In genomic region chr17:25796951-25797369, GRCm38 (mm10) we compare ENCODE assay signal across 8 mouse cellular contexts. TPM values are rescaled to one million over a fixed set of nuclear protein-coding genes. Genes with fewer than 3 reads are reported as not detected.
DNase-seq lines count a peak whose midpoint lies in the region; ATAC-seq lines count a peak whose summit lies in the region.

Gene Metrn, minus strand, starts transcription at chr17:25797136.

- H3K9ac ChIP-seq in hindbrain, embryonic 12.5 days = peak within 1 kb of the TSS; percentile 73

- no peaks in the 10 kb centered on the region for H3K27me3 ChIP-seq in hindbrain, embryonic 12.5 days

- peak; percentile 70 for ATAC-seq in hindbrain, embryonic 12.5 days (ENCODE audit: low FRiP score)

- H3K4me3 ChIP-seq in hindbrain, embryonic 12.5 days = peak within 1 kb of the TSS; percentile 76

- DNase-seq in NIH3T3 (ENCODE audit: low read depth) = peak; percentile 90
- peak; percentile 74 for DNase-seq in cerebellum, adult 9-11 months
- DNase-seq in frontal cortex, adult 2 months (ENCODE audit: extremely low spot score in 1 of 2, low spot score in 1 of 2) = peak in 1 of 2 experiments; percentile 75
- DNase-seq in layer of hippocampus, postnatal 25 days (ENCODE audit: extremely low spot score in 1 of 2, low spot score in 1 of 2) = peak in 1 of 2 experiments; percentile 67
- DNase-seq in lung, postnatal 36 days = peak; percentile 92
- peak; percentile 93 for DNase-seq in retina, embryonic 14.5 days (ENCODE audit: low spot score)
- peak; percentile 67 for DNase-seq in urinary bladder, adult 2 months (ENCODE audit: low spot score)

- peak within 1 kb of the TSS; percentile 93 for H3K27ac ChIP-seq in hindbrain, embryonic 12.5 days

- WGBS in hindbrain, embryonic 12.5 days = 0% methylated on average over 35 of the region's 35 CpGs

- no peaks in the 10 kb centered on the region for H3K9me3 ChIP-seq in hindbrain, embryonic 12.5 days (replicated peaks)

- no peaks in the 10 kb centered on the region for H3K36me3 ChIP-seq in hindbrain, embryonic 12.5 days

- peaks cover 51% of the 10 kb centered on the region for H3K4me1 ChIP-seq in hindbrain, embryonic 12.5 days

- H3K4me2 ChIP-seq in hindbrain, embryonic 12.5 days (replicated peaks) = peak within 1 kb of the TSS; percentile 92

RNA-seq across cellular contexts. Expression of gene Metrn, which starts in this region (rescaled TPM):
- polyA plus RNA-seq in frontal cortex, adult 2 months (2012; rRNA removed) = 159 and 186 TPM in 2 replicates
- polyA plus RNA-seq in hindbrain, embryonic 12.5 days (2016; fragmentation: Nextera tagmentation; extraction: Ambion mirVana) = 62.2 and 71.0 TPM in 2 replicates
- 10 to 100 TPM; 82.7 to 89.2 TPM for total RNA-seq in layer of hippocampus, postnatal 25 days (2021)
- polyA plus RNA-seq in urinary bladder, adult 2 months (2012; rRNA removed) = 15.4 and 16.5 TPM in 2 replicates
